Mouse (Mus musculus) midbrain, postnatal 0 days (tissue): Measurements from ENCODE around the gene Tmem179. TPM values are rescaled to one million over a fixed set of nuclear protein-coding genes. Genes with fewer than 3 reads are reported as not detected.

Experiments
- ATAC-seq: fragments of 200-750 bp; cut with Nextera tagmentation; 2 replicates; pipeline ENCODE4 v1.8.0; 2017; ENCODE audit warnings: moderate number of reproducible peaks, mild to moderate bottlenecking, moderate TSS enrichment, moderate library complexity; ENCODE audit not compliant: low FRiP score
- DNase-seq: peaks from one replicate; pipeline ENCODE4 v3.0.0-alpha.2; 2015; ENCODE audit warnings: low spot score
- H3K27ac ChIP-seq: fragments of 300-500 bp; sonication (generic); 2 replicates; pipeline ENCODE4 v1.5.1; 2014; ENCODE audit warnings: low read depth, mild to moderate bottlenecking, low read length, mixed read lengths
- H3K27me3 ChIP-seq: fragments of 300-500 bp; sonication (generic); 2 replicates; pipeline ENCODE4 v1.6.1; 2014; ENCODE audit warnings: low read length, control low read depth, mixed read lengths; ENCODE audit not compliant: insufficient read depth
- H3K36me3 ChIP-seq: fragments of 300-500 bp; sonication (generic); 2 replicates; pipeline ENCODE4 v1.6.1; 2014; ENCODE audit warnings: low read length, control low read depth, mixed read lengths; ENCODE audit not compliant: insufficient read depth
- H3K4me1 ChIP-seq: fragments of 300-500 bp; sonication (generic); 2 replicates; pipeline ENCODE4 v1.6.1; 2014; ENCODE audit warnings: mild to moderate bottlenecking, control low read depth, antibody characterized with exemption, low read length, mixed read lengths; ENCODE audit not compliant: insufficient read depth
- H3K4me2 ChIP-seq: fragments of 300-500 bp; sonication (generic); 2 replicates; pipeline ENCODE4 v1.6.1; 2014; ENCODE audit warnings: low read depth, mild to moderate bottlenecking, low read length, mixed read lengths; ENCODE audit not compliant: poor library complexity, severe bottlenecking
- H3K4me3 ChIP-seq: fragments of 300-500 bp; sonication (generic); 2 replicates; pipeline ENCODE4 v1.5.1; 2014; ENCODE audit warnings: low read depth, mild to moderate bottlenecking, low read length, moderate library complexity
- H3K9ac ChIP-seq: fragments of 300-500 bp; sonication (generic); replicated peaks from 2 replicates; pipeline ENCODE4 v1.6.1; 2014; ENCODE audit warnings: mild to moderate bottlenecking, low read length, moderate library complexity, mixed read lengths; ENCODE audit not compliant: poor library complexity, severe bottlenecking
- H3K9me3 ChIP-seq: fragments of 300-500 bp; sonication (generic); 2 replicates; pipeline ENCODE4 v1.6.1; 2016; ENCODE audit warnings: low read length, control low read depth
- CTCF ChIP-seq: IDR thresholded peaks from 2 replicates; pipeline ENCODE4 v1.5.1; 2016; ENCODE audit warnings: antibody characterized with exemption, mild to moderate bottlenecking
- WGBS: fragments of 180-500 bp; shearing (Covaris S2); extraction: QIAGEN DNeasy Blood & Tissue Kit; methylation state at CpG from one replicate; pipeline ENCODE4 v1.1.7; 2014; 5-methylcytosine and 5-hydroxymethylcytosine counted together
- polyA plus RNA-seq: library from polyadenylated mRNA; unstranded; fragments of >200 nt; fragmentation: Nextera tagmentation; extraction: Ambion mirVana; gene quantifications from 2 replicates; pipeline ENCODE4 v1.2.1, GENCODE M21; 2015
- total RNA-seq: library from RNA; depleted of rRNA; stranded (reverse); fragments of >200 nt; gene quantifications from 2 replicates; pipeline ENCODE4 v1.2.3, GENCODE M21; 2014

The Tmem179 gene
- total and polyA plus RNA-seq, 2 experiments from 2014 or later, result 118 to 124 TPM

DNA sequence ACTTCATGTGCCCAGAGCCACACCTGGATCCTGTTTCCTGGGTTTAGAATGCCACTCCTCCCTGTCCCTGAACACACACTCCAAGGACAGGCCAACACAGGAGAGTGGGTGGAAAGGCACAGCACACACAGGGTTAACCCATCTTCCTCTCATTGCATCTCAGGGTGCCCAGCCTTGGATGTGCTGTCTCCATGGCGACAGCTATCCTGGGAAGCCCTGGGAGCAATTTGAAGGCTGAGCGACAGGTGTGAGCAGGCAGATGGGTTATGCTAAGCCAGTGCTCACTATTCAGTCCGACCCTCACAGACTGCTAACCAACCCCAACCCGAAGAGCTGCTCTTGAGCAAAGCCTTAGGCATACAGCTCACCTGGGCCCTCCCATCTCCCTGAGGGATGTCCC lies 9.3 kb downstream of the Tmem179 start:
- Histone ChIP-seq H3K9me3 (no peaks in the 10 kb centered on the region), H3K36me3 (no peaks in the 10 kb centered on the region), H3K27me3 (no peaks in the 10 kb centered on the region), H3K4me2 (peak overlapping the region; percentile 29), H3K27ac (peak overlapping the region; percentile 71), H3K4me3 (no peak overlapping the region), H3K9ac (peak overlapping the region; percentile 19; the same call in 1 of the 2 replicates), H3K4me1 (peaks cover 30% of the 10 kb centered on the region)
- no peak for TF ChIP-seq CTCF
- peak; percentile 74 for DNase-seq
- ATAC-seq, result peak; percentile 49
- WGBS, result 5% methylated on average over 4 of the region's 4 CpGs

- DNase-seq, result no peak
- H3K27ac ChIP-seq, result no peak overlapping the region
- no peak for ATAC-seq
- 81% methylated on average over 6 of the region's 6 CpGs for WGBS
- H3K36me3 ChIP-seq, result no peaks in the 10 kb centered on the region
- TF ChIP-seq CTCF, result no peak
- H3K4me1 ChIP-seq, result peaks cover 26% of the 10 kb centered on the region
- H3K9me3 ChIP-seq, result no peaks in the 10 kb centered on the region
- H3K9ac ChIP-seq, result no peak overlapping the region
- no peak overlapping the region for H3K4me3 ChIP-seq
- no peaks in the 10 kb centered on the region for H3K27me3 ChIP-seq
- no peak overlapping the region for H3K4me2 ChIP-seq
Observed at GRCm38 (mm10) chr12:112506267-112506666, 10.3 kb downstream of the Tmem179 start.

GRCm38 (mm10) chr12:112503003-112503771 lies 13.4 kb downstream of the Tmem179 start:
- Histone ChIP-seq H3K4me2 (no peak overlapping the region), H3K9me3 (no peaks in the 10 kb centered on the region), H3K36me3 (no peaks in the 10 kb centered on the region), H3K4me1 (peaks cover 18% of the 10 kb centered on the region), H3K27ac (no peak overlapping the region), H3K9ac (no peak overlapping the region), H3K27me3 (no peaks in the 10 kb centered on the region), H3K4me3 (no peak overlapping the region)
- TF ChIP-seq CTCF, result no peak
- ATAC-seq, result no peak
- 41% methylated on average over 19 of the region's 19 CpGs for WGBS
- DNase-seq, result no peak

GRCm38 (mm10) chr12:112498683-112499082 lies 17.9 kb downstream of the Tmem179 start:
- WGBS, result 39% methylated on average over 11 of the region's 11 CpGs
- ATAC-seq, result no peak

GRCm38 (mm10) chr12:112497731-112498130 lies 18.8 kb downstream of the Tmem179 start:
- Histone ChIP-seq H3K4me3 (no peak overlapping the region), H3K4me2 (no peak overlapping the region), H3K27me3 (0 out of 2 replicates have a peak, but pooled peaks cover 4% of the 10 kb centered on the region), H3K4me1 (no peaks in the 10 kb centered on the region), H3K27ac (no peak overlapping the region), H3K9me3 (no peaks in the 10 kb centered on the region), H3K9ac (no peak overlapping the region), H3K36me3 (no peaks in the 10 kb centered on the region)
- 0 out of 2 replicates have a peak, but pooled peaks have one; percentile 6 for TF ChIP-seq CTCF
- DNase-seq, result no peak
- WGBS, result 80% methylated on average over 8 of the region's 8 CpGs
- no peak for ATAC-seq

More at GRCm38 (mm10) chr12:112498683-112499082, 17.9 kb downstream of the Tmem179 start:
- peak; percentile 65 for TF ChIP-seq CTCF
- Histone ChIP-seq H3K9ac (no peak overlapping the region), H3K9me3 (no peaks in the 10 kb centered on the region), H3K27me3 (0 out of 2 replicates have a peak, but pooled peaks cover 4% of the 10 kb centered on the region), H3K36me3 (no peaks in the 10 kb centered on the region), H3K4me1 (no peaks in the 10 kb centered on the region), H3K4me2 (no peak overlapping the region), H3K4me3 (no peak overlapping the region), H3K27ac (no peak overlapping the region)
- no peak for DNase-seq

GRCm38 (mm10) chr12:112496136-112496535 lies 20.4 kb downstream of the Tmem179 start:
- no peaks in the 10 kb centered on the region for H3K9me3 ChIP-seq
- no peaks in the 10 kb centered on the region for H3K4me1 ChIP-seq
- H3K4me2 ChIP-seq, result no peak overlapping the region
- H3K9ac ChIP-seq, result no peak overlapping the region
- WGBS, result 59% methylated on average over 5 of the region's 5 CpGs
- 0 out of 2 replicates have a peak, but pooled peaks cover 4% of the 10 kb centered on the region for H3K27me3 ChIP-seq
- H3K27ac ChIP-seq, result no peak overlapping the region
- no peaks in the 10 kb centered on the region for H3K36me3 ChIP-seq
- H3K4me3 ChIP-seq, result no peak overlapping the region
- TF ChIP-seq CTCF, result no peak
- no peak for DNase-seq
- ATAC-seq, result no peak
